Mouse (Mus musculus) C2C12 (cell line): ENCODE data around the gene Slc4a5. TPM values are rescaled to one million over a fixed set of nuclear protein-coding genes. Genes with fewer than 3 reads are reported as not detected.

Source experiments
- H3K27me3 ChIP-seq: one replicate; pipeline ENCODE4 v1.6.1; 2011; ENCODE audit not compliant: control insufficient read depth, insufficient read depth, insufficient read length
- H3K36me3 ChIP-seq: one replicate; pipeline ENCODE4 v1.6.1; 2011; ENCODE audit not compliant: control insufficient read depth, insufficient read depth
- H3K4me3 ChIP-seq: one replicate; pipeline ENCODE4 v1.5.1; 2011; ENCODE audit warnings: mild to moderate bottlenecking, control low read depth; ENCODE audit not compliant: poor library complexity, insufficient read depth, severe bottlenecking
- H3K79me2 ChIP-seq: one replicate; pipeline ENCODE4 v1.6.1; 2011; ENCODE audit not compliant: control insufficient read depth, insufficient read depth
- H3K79me3 ChIP-seq: one replicate; pipeline ENCODE4 v1.6.1; 2011; ENCODE audit warnings: low read depth, control low read depth
- H3ac ChIP-seq: one replicate; pipeline ENCODE3; 2011; ENCODE audit warnings: low read depth; ENCODE audit not compliant: control insufficient read depth, insufficient read length
- CTCF ChIP-seq: IDR thresholded peaks from one replicate; pipeline ENCODE4 v1.5.1; 2011; ENCODE audit not compliant: control insufficient read depth, insufficient read depth, insufficient read length
- MAX ChIP-seq: IDR thresholded peaks from one replicate; pipeline ENCODE4 v1.6.1; 2011; ENCODE audit warnings: mild to moderate bottlenecking, control low read depth
- MYOD1 ChIP-seq: IDR thresholded peaks from one replicate; pipeline ENCODE4 v1.6.1; 2011; ENCODE audit warnings: low read depth; ENCODE audit not compliant: control insufficient read depth, insufficient read length
- MYOG ChIP-seq: IDR thresholded peaks from one replicate; pipeline ENCODE4 v1.6.1; 2011; ENCODE audit not compliant: control insufficient read depth, insufficient read length; ENCODE audit errors: extremely low read depth
- polyA plus RNA-seq: library from polyadenylated mRNA; unstranded; fragments of >200 nt; fragmentation: generic; extraction: Trizol; gene quantifications from one replicate; pipeline ENCODE4 v1.2.1, GENCODE M21; 2012; ENCODE audit warnings: missing spikeins

Slc4a5 gene
- polyA plus RNA-seq, 1 experiment = 0.04 TPM

GRCm38 (mm10) chr6:83352666-83353410 lies 133.2 kb downstream of the Slc4a5 start:
- no peaks in the 10 kb centered on the region for H3K27me3 ChIP-seq
- peaks cover 2% of the 10 kb centered on the region for H3K79me3 ChIP-seq
- H3K79me2 ChIP-seq = peaks cover 20% of the 10 kb centered on the region
- no peak overlapping the region for H3K4me3 ChIP-seq
- H3K36me3 ChIP-seq = peaks cover 35% of the 10 kb centered on the region
- H3ac ChIP-seq = no peak overlapping the region
- TF ChIP-seq MAX (no peak), MYOD1 (no peak), CTCF (no peak), MYOG (no peak)

Other genes with a start within 250 kb of the Slc4a5 start
- 80.8 TPM for gene Dok1, start 186.4 kb upstream of the Slc4a5 start, polyA plus RNA-seq
- 23.0 TPM for gene Loxl3, start 185.7 kb upstream of the Slc4a5 start, polyA plus RNA-seq
- gene Aup1, start 165.3 kb upstream of the Slc4a5 start, polyA plus RNA-seq = 166 TPM
- 119 TPM for gene Htra2, start 164.6 kb upstream of the Slc4a5 start, polyA plus RNA-seq
- 0.15 TPM for gene Dqx1, start 162.0 kb upstream of the Slc4a5 start, polyA plus RNA-seq
- gene Tlx2, start 149.5 kb upstream of the Slc4a5 start, polyA plus RNA-seq = 0.19 TPM
- 9.5 TPM for gene Pcgf1, start 142.0 kb upstream of the Slc4a5 start, polyA plus RNA-seq
- gene Lbx2, start 133.5 kb upstream of the Slc4a5 start, polyA plus RNA-seq = 0.11 TPM
- 0.75 TPM for gene Ccdc142, start 118.2 kb upstream of the Slc4a5 start, polyA plus RNA-seq
- 0.98 TPM for gene Gm42688, start 118.2 kb upstream of the Slc4a5 start, polyA plus RNA-seq
- gene Mrpl53, start 110.8 kb upstream of the Slc4a5 start, polyA plus RNA-seq = 145 TPM
- 32.5 TPM for gene Mogs, start 104.3 kb upstream of the Slc4a5 start, polyA plus RNA-seq
- gene Wbp1, start 98.3 kb upstream of the Slc4a5 start, polyA plus RNA-seq = 82.4 TPM
- 33.6 TPM for gene Ino80b, start 94.4 kb upstream of the Slc4a5 start, polyA plus RNA-seq
- gene Rtkn, start 84.4 kb upstream of the Slc4a5 start, polyA plus RNA-seq = 42.1 TPM
- 9.5 TPM for gene Wdr54, start 63.4 kb upstream of the Slc4a5 start, polyA plus RNA-seq
- gene 1700003E16Rik, start 63.4 kb upstream of the Slc4a5 start, polyA plus RNA-seq = 1.1 TPM
- 83.0 TPM for gene Dctn1, start 53.9 kb upstream of the Slc4a5 start, polyA plus RNA-seq
- 120 TPM for gene Mthfd2, start 106.1 kb downstream of the Slc4a5 start, polyA plus RNA-seq
- gene Mob1a, start 106.2 kb downstream of the Slc4a5 start, polyA plus RNA-seq = 30.8 TPM
- gene Bola3, start 129.3 kb downstream of the Slc4a5 start, polyA plus RNA-seq = 111 TPM
- gene Tet3, start 239.3 kb downstream of the Slc4a5 start, polyA plus RNA-seq = 6.0 TPM